Mouse (Mus musculus) liver, embryonic 11.5 days (tissue): Measurements from ENCODE around the gene Fam131c. TPM values are rescaled to one million over a fixed set of nuclear protein-coding genes. Genes with fewer than 3 reads are reported as not detected.

Experiments
- ATAC-seq: fragments of 200-750 bp; cut with Nextera tagmentation; replicated peaks from 2 replicates; pipeline ENCODE4 v1.8.0; 2017; ENCODE audit warnings: moderate number of reproducible peaks, mild to moderate bottlenecking, moderate TSS enrichment, moderate library complexity; ENCODE audit not compliant: low FRiP score
- DNase-seq: peaks from one replicate; pipeline ENCODE4 v3.0.0-alpha.2; 2017; ENCODE audit warnings: low spot score
- H3K27ac ChIP-seq: fragments of 300-500 bp; sonication (generic); 2 replicates; pipeline ENCODE4 v1.5.1; 2014; ENCODE audit warnings: mild to moderate bottlenecking, low read depth, low read length, control low read depth
- H3K27me3 ChIP-seq: fragments of 300-500 bp; sonication (generic); replicated peaks from 2 replicates; pipeline ENCODE4 v1.6.1; 2014; ENCODE audit warnings: low read length, mixed read lengths; ENCODE audit not compliant: control insufficient read depth, insufficient read depth
- H3K36me3 ChIP-seq: fragments of 300-500 bp; sonication (generic); 2 replicates; pipeline ENCODE4 v1.6.1; 2014; ENCODE audit warnings: mild to moderate bottlenecking, low read length, moderate library complexity, mixed read lengths; ENCODE audit not compliant: control insufficient read depth, insufficient read depth
- H3K4me1 ChIP-seq: fragments of 300-500 bp; sonication (generic); replicated peaks from 2 replicates; pipeline ENCODE4 v1.6.1; 2014; ENCODE audit warnings: low read length, mixed read lengths; ENCODE audit not compliant: control insufficient read depth, insufficient read depth
- H3K4me2 ChIP-seq: fragments of 300-500 bp; sonication (generic); 2 replicates; pipeline ENCODE4 v1.6.1; 2014; ENCODE audit warnings: mild to moderate bottlenecking, control low read depth, moderate library complexity
- H3K4me3 ChIP-seq: fragments of 300-500 bp; sonication (generic); 2 replicates; pipeline ENCODE4 v1.5.1; 2014; ENCODE audit warnings: low read depth, low read length, control low read depth
- H3K9ac ChIP-seq: fragments of 300-500 bp; sonication (generic); 2 replicates; pipeline ENCODE4 v1.6.1; 2014; ENCODE audit warnings: low read depth, low read length, control low read depth
- H3K9me3 ChIP-seq: fragments of 300-500 bp; sonication (generic); 2 replicates; pipeline ENCODE4 v1.6.1; 2016; ENCODE audit warnings: low read length, inconsistent platforms, mixed read lengths; ENCODE audit not compliant: control insufficient read depth
- WGBS: fragments of 180-500 bp; shearing (Covaris S2); extraction: QIAGEN DNeasy Blood & Tissue Kit; methylation state at CpG from one replicate; pipeline ENCODE4 v1.1.7; 2014; 5-methylcytosine and 5-hydroxymethylcytosine counted together
- polyA plus RNA-seq: library from polyadenylated mRNA; unstranded; fragments of >200 nt; fragmentation: Nextera tagmentation; extraction: Ambion mirVana; gene quantifications from 2 replicates; pipeline ENCODE4 v1.2.1, GENCODE M21; 2014

Fam131c gene
- polyA plus RNA-seq, 1 experiment from 2014 or later: 0.64 TPM

- H3K27me3 ChIP-seq: peaks cover 22% of the 10 kb centered on the region
- no peak overlapping the region for H3K4me2 ChIP-seq
These were observed 53.4 kb downstream of the Fam131c start for GRCm38 (mm10) chr4:141421423-141421822.

DNA sequence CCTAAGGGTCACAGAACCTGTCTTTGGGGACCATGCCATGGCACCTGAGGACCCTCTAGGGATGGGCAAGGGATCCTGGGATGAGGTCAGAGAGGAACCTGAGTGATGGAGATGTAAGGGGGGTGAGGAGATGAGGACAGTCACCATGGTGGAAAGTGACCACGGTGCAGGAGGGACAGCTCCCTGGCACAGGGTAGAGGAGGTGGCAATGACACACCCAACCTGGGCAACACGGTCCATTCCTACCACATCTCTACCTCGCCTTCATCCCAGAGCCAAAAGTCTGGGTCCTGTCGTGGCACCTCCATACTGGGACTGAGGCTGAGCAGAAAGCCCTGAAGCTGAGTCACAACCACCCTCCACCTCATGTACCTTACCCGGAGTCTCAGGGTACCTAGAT lies 54.8 kb downstream of the Fam131c start:
- Histone ChIP-seq H3K9ac (no peak overlapping the region), H3K4me2 (no peak overlapping the region), H3K4me3 (no peak overlapping the region), H3K27ac (no peak overlapping the region), H3K27me3 (peaks cover 21% of the 10 kb centered on the region), H3K4me1 (peaks cover 15% of the 10 kb centered on the region), H3K9me3 (no peaks in the 10 kb centered on the region), H3K36me3 (no peaks in the 10 kb centered on the region)
- DNase-seq (no peak), ATAC-seq (no peak)
- WGBS: 75% methylated on average over 5 of the region's 5 CpGs

More at GRCm38 (mm10) chr4:141421423-141421822, 53.4 kb downstream of the Fam131c start:
- H3K4me3 ChIP-seq: no peak overlapping the region
- ATAC-seq (no peak), DNase-seq (no peak)
- H3K27ac ChIP-seq: no peak overlapping the region
- 64% methylated on average over 14 of the region's 14 CpGs for WGBS
- H3K9me3 ChIP-seq: no peaks in the 10 kb centered on the region
- no peaks in the 10 kb centered on the region for H3K36me3 ChIP-seq
- H3K4me1 ChIP-seq: peaks cover 15% of the 10 kb centered on the region
- no peak overlapping the region for H3K9ac ChIP-seq

- H3K9ac ChIP-seq: no peak overlapping the region
- H3K4me1 ChIP-seq: peaks cover 15% of the 10 kb centered on the region
- no peak overlapping the region for H3K4me3 ChIP-seq
- ATAC-seq (no peak), DNase-seq (no peak)
- no peaks in the 10 kb centered on the region for H3K36me3 ChIP-seq
- peaks cover 21% of the 10 kb centered on the region for H3K27me3 ChIP-seq
- WGBS: 80% methylated on average over 5 of the region's 5 CpGs
- no peaks in the 10 kb centered on the region for H3K9me3 ChIP-seq
- H3K27ac ChIP-seq: no peak overlapping the region
- H3K4me2 ChIP-seq: no peak overlapping the region
These were observed 55.3 kb downstream of the Fam131c start for GRCm38 (mm10) chr4:141423288-141423687.

- Histone ChIP-seq H3K4me1 (peaks cover 15% of the 10 kb centered on the region), H3K27ac (no peak overlapping the region), H3K36me3 (no peaks in the 10 kb centered on the region), H3K9ac (no peak overlapping the region), H3K4me3 (no peak overlapping the region), H3K9me3 (no peaks in the 10 kb centered on the region), H3K27me3 (peaks cover 21% of the 10 kb centered on the region), H3K4me2 (no peak overlapping the region)
- DNase-seq (no peak), ATAC-seq (no peak)
- 78% methylated on average over 13 of the region's 13 CpGs for WGBS
These were observed 55.8 kb downstream of the Fam131c start for GRCm38 (mm10) chr4:141423691-141424431.

DNA sequence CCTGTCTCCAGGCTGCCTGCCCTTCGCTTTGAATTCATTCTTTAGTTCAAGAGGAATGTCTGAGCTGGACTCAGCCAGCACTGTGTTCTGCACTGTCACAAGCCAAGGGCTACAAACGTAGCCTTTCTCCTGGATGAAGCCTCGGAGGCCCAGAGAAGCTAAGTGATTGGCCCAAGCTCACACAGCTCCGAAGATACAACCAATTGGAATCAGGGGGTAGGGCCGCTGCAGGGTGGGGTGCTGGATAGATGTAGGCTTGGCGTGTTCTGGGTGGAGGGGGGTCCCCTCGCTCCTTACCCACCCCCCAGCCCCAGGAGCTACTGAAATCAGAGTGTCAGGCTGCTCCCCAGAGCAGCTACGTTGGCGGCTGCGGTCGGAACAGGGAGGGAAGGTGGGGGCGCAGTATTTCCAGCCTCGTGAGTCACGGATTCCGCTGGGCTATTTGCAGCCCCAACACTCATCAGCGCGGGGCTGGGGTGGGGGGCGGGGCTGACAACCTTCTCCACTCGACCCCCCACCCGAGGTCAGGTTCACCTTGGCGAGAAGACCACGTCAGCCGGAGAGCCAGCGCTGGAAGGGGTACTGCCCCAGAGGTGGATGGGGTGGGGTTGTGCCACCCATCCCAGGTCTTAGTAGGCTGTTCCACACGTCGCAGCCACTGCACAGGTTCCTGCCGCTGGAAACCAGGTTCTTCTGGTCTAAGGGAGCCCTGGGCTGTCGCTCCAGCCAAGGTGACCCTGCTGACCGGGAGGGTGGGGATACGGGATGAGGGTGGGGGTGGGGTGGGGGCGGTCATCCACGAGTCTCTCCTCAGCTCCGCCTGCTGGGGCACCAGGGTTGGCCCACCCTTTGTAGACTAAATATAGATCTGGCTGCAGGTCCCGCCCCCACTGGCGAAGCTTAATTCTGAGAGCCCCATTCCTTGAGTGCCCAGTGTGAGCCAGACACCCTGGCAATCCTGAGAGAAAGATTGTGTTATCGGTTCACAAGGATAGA lies 57.8 kb downstream of the Fam131c start:
- Histone ChIP-seq H3K4me1 (peaks cover 6% of the 10 kb centered on the region), H3K4me2 (peak overlapping the region; percentile 69), H3K27ac (no peak overlapping the region), H3K4me3 (peak overlapping the region; percentile 37), H3K9ac (no peak overlapping the region), H3K9me3 (no peaks in the 10 kb centered on the region), H3K27me3 (peaks cover 21% of the 10 kb centered on the region), H3K36me3 (no peaks in the 10 kb centered on the region)
- WGBS: 7% methylated on average over 36 of the region's 36 CpGs
- ATAC-seq (peak; percentile 48; the same call in 1 of the 2 replicates), DNase-seq (no peak)

DNA sequence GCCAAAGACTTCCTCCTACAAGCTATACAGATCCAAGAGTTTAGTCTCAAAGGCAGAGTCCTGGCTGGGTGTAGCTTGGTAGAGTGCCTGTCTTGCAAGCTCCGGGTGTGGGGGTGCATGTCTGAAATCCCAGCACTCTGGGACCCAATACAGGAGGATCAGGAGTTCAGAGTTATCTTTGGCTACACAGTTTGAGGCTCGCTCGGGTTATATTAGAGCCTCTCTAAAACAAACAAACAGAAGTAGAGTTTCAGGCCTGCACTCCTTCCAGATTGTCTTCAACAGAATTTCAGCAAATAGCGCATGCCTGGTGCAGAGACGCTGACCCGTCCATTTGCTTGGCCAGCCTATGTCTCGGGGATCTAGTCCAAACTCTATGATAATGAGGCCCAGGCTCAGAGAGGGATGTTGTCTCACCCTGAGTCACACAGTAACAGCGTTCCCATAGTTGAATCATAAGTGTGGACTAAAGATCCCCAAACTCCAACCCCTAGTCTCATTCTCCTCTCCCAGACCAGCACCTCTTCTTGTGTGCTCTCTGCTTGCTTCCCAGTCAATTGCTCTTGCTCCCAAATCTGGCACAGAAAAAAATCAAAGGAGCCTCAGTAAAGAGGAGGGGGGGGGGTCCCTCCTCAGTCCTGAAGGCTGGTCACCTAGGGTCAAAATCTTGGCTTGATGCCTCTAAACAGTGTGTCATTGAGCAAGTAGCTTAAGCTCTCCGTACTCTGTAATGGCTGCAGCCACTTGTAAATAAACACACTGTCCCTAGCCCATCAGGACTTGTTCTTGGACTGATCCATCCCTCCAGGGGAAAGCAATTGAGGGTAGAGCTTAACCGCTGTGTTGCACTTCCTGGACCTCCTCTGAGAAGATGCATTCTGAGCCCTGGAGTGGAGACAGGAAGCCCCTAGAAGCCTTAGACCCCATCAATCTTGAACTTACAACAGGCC lies 59.1 kb downstream of the Fam131c start:
- H3K4me1 ChIP-seq: no peaks in the 10 kb centered on the region; the same call in 1 of the 2 replicates
- H3K4me3 ChIP-seq: no peak overlapping the region
- H3K4me2 ChIP-seq: no peak overlapping the region
- no peaks in the 10 kb centered on the region for H3K9me3 ChIP-seq
- ATAC-seq (no peak), DNase-seq (no peak)
- no peaks in the 10 kb centered on the region for H3K36me3 ChIP-seq
- H3K27ac ChIP-seq: no peak overlapping the region
- WGBS: 70% methylated on average over 10 of the region's 10 CpGs
- H3K27me3 ChIP-seq: peaks cover 21% of the 10 kb centered on the region
- no peak overlapping the region for H3K9ac ChIP-seq

GRCm38 (mm10) chr4:141427921-141428320 lies 59.9 kb downstream of the Fam131c start:
- 86% methylated on average over 13 of the region's 13 CpGs for WGBS

DNA sequence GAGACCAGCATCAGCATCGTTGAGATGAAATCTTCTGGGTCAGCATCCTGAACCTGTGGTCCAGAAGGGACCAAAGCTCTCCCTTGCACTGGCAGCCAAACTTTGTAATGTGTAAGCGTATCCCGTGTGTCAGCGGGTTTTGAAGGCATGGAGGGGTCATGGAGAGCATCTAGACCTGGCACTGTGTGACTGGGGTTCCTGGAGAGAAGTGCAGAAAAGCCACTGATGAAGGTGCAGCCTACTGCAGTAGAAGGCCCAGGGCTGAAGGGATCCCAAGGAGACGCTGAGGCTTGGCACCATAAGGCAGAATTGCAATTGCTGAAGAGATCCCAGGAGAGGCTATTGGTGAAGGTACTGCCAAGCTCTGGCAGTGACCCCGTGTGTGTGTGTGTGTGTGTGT lies 61.4 kb downstream of the Fam131c start:
- Histone ChIP-seq H3K36me3 (no peaks in the 10 kb centered on the region), H3K27ac (no peak overlapping the region), H3K4me2 (no peak overlapping the region), H3K27me3 (peaks cover 15% of the 10 kb centered on the region), H3K9ac (no peak overlapping the region), H3K9me3 (no peaks in the 10 kb centered on the region), H3K4me3 (no peak overlapping the region), H3K4me1 (no peaks in the 10 kb centered on the region; the same call in 1 of the 2 replicates)
- ATAC-seq (no peak), DNase-seq (no peak)
- WGBS: 72% methylated on average over 6 of the region's 6 CpGs

More at GRCm38 (mm10) chr4:141427921-141428320, 59.9 kb downstream of the Fam131c start:
- H3K9ac ChIP-seq: no peak overlapping the region
- DNase-seq (no peak), ATAC-seq (no peak)
- no peak overlapping the region for H3K4me3 ChIP-seq
- no peak overlapping the region for H3K4me2 ChIP-seq
- H3K9me3 ChIP-seq: no peaks in the 10 kb centered on the region
- no peaks in the 10 kb centered on the region for H3K36me3 ChIP-seq
- H3K4me1 ChIP-seq: no peaks in the 10 kb centered on the region; the same call in 1 of the 2 replicates
- no peak overlapping the region for H3K27ac ChIP-seq
- H3K27me3 ChIP-seq: peaks cover 21% of the 10 kb centered on the region
